13 mouse cellular contexts compared by ENCODE assay signal in the genomic region with DNA sequence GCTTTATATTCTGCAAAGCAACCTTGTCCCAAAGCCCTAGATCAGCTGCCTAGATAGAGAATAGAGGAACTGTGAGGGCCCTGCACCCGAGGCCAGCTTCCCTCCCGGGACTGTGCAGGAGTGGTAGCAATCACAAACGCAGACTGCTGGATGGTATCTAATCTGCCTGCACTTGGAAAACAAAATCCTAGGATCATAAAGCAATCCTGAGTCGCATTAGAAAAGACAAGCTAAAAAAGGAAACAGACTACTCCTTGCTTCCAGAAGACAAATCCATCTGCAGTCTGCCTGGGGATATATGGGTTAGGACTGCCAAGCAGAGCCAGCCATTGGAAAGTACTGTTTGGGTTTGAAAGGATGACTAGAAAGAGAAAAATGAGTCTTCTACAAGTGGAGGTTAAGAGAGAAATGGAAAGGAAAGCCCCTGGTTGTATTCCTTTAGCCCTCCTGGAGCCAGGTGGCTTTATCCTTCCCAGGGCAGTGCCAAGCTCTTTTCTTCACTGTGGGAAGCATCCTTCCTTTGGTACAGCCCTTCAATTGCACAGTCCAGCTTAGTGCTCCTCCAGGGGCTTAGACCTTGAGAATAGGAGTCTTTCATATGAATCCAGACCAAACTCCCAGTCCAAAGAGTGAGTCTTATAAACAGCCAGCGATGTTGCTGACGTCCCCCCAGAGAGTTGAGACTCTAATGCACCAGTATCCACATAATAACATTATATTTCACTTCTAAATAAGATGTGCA.
DNase-seq lines count a peak whose midpoint lies in the region; ATAC-seq and TF ChIP-seq lines count a peak whose summit lies in the region.
"Had no signal": no experiment of that assay in that cellular context is flagged by ENCODE, and none has a peak within 500 bp of the region (broad histone marks: within the 10 kb centered on the region; RNA-seq: fewer than 3 reads in every experiment).

No protein-coding gene starts in this region.

- TF ChIP-seq CTCF in cerebellum, adult 2 months (IDR thresholded peaks at IDR 0.05; ENCODE audit: borderline replicate concordance, insufficient read depth, low read depth, low read length), result no peak

- H3K9me3 ChIP-seq in midbrain, embryonic 14.5 days (ENCODE audit: control insufficient read depth, low read length), result no peaks in the 10 kb centered on the region
- H3K9me3 ChIP-seq in midbrain, embryonic 10.5 days (replicated peaks), result no peaks in the 10 kb centered on the region
- H3K9me3 ChIP-seq: heart, embryonic 15.5 days; liver, embryonic 15.5 days; midbrain, embryonic 12.5 days had no signal

- H3K4me3 ChIP-seq in cerebellum, adult 2 months (replicated peaks; ENCODE audit: insufficient read depth, low read depth, low read length), result no peak overlapping the region
- H3K4me3 ChIP-seq in midbrain, embryonic 14.5 days (replicated peaks; ENCODE audit: low read depth, low read length), result no peak overlapping the region
- no peak overlapping the region for H3K4me3 ChIP-seq in midbrain, embryonic 10.5 days
- H3K4me3 ChIP-seq: heart, embryonic 15.5 days; liver, embryonic 15.5 days; midbrain, embryonic 12.5 days had no signal

- H3K27me3 ChIP-seq in cerebellum, adult 2 months (ENCODE audit: control insufficient read depth, insufficient read depth, low read length), result no peaks in the 10 kb centered on the region
- no peaks in the 10 kb centered on the region for H3K27me3 ChIP-seq in midbrain, embryonic 14.5 days (ENCODE audit: control insufficient read depth, insufficient read depth, low read length)
- H3K27me3 ChIP-seq in midbrain, embryonic 10.5 days (ENCODE audit: low read depth, poor library complexity, severe bottlenecking), result no peaks in the 10 kb centered on the region
- H3K27me3 ChIP-seq: heart, embryonic 15.5 days; liver, embryonic 15.5 days; midbrain, embryonic 12.5 days had no signal

- peak; percentile 27 to 41 for DNase-seq in cerebellum, adult 2 months
- DNase-seq in cerebellum, adult 11 months, result no peak
- DNase-seq in heart, postnatal 36 days, result peak; percentile 3 to 5
- no peak for DNase-seq in heart, postnatal 25 days (ENCODE audit: low spot score)
- DNase-seq in midbrain, embryonic 14.5 days, result no peak
- DNase-seq in midbrain, embryonic 10.5 days (ENCODE audit: low spot score), result no peak
- peak; percentile 43 for DNase-seq in telencephalon, adult 2 months (ENCODE audit: low read depth, low spot score)
- no peak for DNase-seq in right cerebral cortex, postnatal 14 days
- DNase-seq: kidney, adult 11 months; thymus, adult 18-20 months had no signal

- no peak for ATAC-seq in midbrain, embryonic 14.5 days (ENCODE audit: low FRiP score, low TSS enrichment)

- WGBS in cerebellum, adult 2 months, result 37% methylated on average over 6 of the region's 6 CpGs
- WGBS in midbrain, embryonic 14.5 days, result 73% methylated on average over 6 of the region's 6 CpGs
- WGBS in midbrain, embryonic 10.5 days, result 78% methylated on average over 6 of the region's 6 CpGs

- peaks cover 9% of the 10 kb centered on the region; the same call in 1 of the 2 replicates for H3K4me1 ChIP-seq in cerebellum, adult 2 months (ENCODE audit: control insufficient read depth, insufficient read depth, low read length)
- no peaks in the 10 kb centered on the region for H3K4me1 ChIP-seq in midbrain, embryonic 14.5 days (ENCODE audit: control insufficient read depth, insufficient read depth, low read length)
- H3K4me1 ChIP-seq in midbrain, embryonic 10.5 days, result no peaks in the 10 kb centered on the region
- H3K4me1 ChIP-seq: liver, embryonic 15.5 days; midbrain, embryonic 12.5 days had no signal

- H3K9ac ChIP-seq in midbrain, embryonic 14.5 days (replicated peaks; ENCODE audit: low read length), result no peak overlapping the region
- H3K9ac ChIP-seq: heart, embryonic 15.5 days; liver, embryonic 15.5 days; midbrain, embryonic 12.5 days had no signal

- TF ChIP-seq POLR2A in cerebellum, adult 2 months (IDR thresholded peaks at IDR 0.05; ENCODE audit: borderline replicate concordance, insufficient read depth, low read length), result no peak

- no peak overlapping the region for H3K4me2 ChIP-seq in midbrain, embryonic 14.5 days (ENCODE audit: low read length)
- H3K4me2 ChIP-seq: heart, embryonic 15.5 days; liver, embryonic 15.5 days; midbrain, embryonic 12.5 days had no signal

- intact Hi-C loops in heart, postnatal 36 days (cut with DNase I), result no loop called here
- intact Hi-C loops in heart, postnatal 25 days (cut with DNase I), result loop anchor here (5.0 kb wide), 1 partner anchor 40 kb away; no protein-coding TSS in a partner anchor

- peak overlapping the region; percentile 11; the same call in 1 of the 2 replicates for H3K27ac ChIP-seq in cerebellum, adult 2 months (ENCODE audit: insufficient read depth, low read length)
- H3K27ac ChIP-seq in midbrain, embryonic 14.5 days (replicated peaks; ENCODE audit: low read depth, low read length), result 0 out of 2 replicates have a peak overlapping the region, but pooled peaks have one; percentile 0
- H3K27ac ChIP-seq in midbrain, embryonic 10.5 days (replicated peaks), result no peak overlapping the region
- H3K27ac ChIP-seq: heart, embryonic 15.5 days; liver, embryonic 15.5 days; midbrain, embryonic 12.5 days had no signal

- H3K36me3 ChIP-seq in midbrain, embryonic 14.5 days (ENCODE audit: control insufficient read depth, insufficient read depth, low read length), result no peaks in the 10 kb centered on the region
- H3K36me3 ChIP-seq in midbrain, embryonic 10.5 days, result no peaks in the 10 kb centered on the region
- H3K36me3 ChIP-seq: heart, embryonic 15.5 days; liver, embryonic 15.5 days; midbrain, embryonic 12.5 days had no signal

Comparison
In these comparisons a context has a peak if more than half of its experiments do, and no peak if none do; other contexts are left out.
1. DNase-seq: peak in cerebellum, adult 2 months (2 of 2), heart, postnatal 36 days (2 of 2) and telencephalon, adult 2 months (single experiment); none in cerebellum, adult 11 months (single experiment), heart, postnatal 25 days (single experiment), midbrain, embryonic 14.5 days (single experiment), midbrain, embryonic 10.5 days (single experiment) and right cerebral cortex, postnatal 14 days (single experiment).